Mouse (Mus musculus) skeletal muscle tissue, adult 2 months (tissue): ENCODE data around the gene Slc48a1.

Experiments
- DNase-seq: peaks from one replicate; pipeline ENCODE4 v3.0.0-alpha.2; 2012; ENCODE audit warnings: low read depth, low spot score

Gene Slc48a1

GRCm38 (mm10) chr15:97778311-97779098 is at the start of gene Slc48a1:
TSS of gene Slc48a1 (plus strand) at chr15:97778520.
- no peak for DNase-seq

DNA sequence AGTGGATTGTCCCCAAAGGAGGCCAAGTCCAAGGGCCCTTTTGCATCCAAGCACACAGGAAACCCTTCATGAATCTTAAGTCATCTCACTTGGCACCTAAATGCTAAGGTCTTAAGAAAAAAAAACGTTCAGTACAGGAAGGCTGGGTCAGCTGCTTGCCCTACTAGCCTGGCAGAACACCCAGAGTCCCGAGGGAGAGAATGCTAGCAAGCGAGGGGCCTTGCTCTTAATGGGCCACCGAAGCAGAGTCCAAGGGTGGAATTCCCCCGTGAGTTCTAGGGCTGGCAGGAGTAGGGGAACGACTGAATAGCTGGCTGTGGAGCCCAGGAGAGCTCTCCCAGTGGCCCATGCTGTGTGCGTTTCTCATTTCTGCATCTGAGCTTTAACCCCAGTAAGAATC is 49.5 kb upstream of the Slc48a1 start:
- peak; percentile 43 for DNase-seq

GRCm38 (mm10) chr15:97730365-97730764 is 48.0 kb upstream of the Slc48a1 start:
- DNase-seq, result no peak

GRCm38 (mm10) chr15:97731111-97731510 is 47.2 kb upstream of the Slc48a1 start, which contains the start of gene Endou:
TSS of gene Endou (minus strand) at chr15:97731339.
- no peak for DNase-seq

DNA sequence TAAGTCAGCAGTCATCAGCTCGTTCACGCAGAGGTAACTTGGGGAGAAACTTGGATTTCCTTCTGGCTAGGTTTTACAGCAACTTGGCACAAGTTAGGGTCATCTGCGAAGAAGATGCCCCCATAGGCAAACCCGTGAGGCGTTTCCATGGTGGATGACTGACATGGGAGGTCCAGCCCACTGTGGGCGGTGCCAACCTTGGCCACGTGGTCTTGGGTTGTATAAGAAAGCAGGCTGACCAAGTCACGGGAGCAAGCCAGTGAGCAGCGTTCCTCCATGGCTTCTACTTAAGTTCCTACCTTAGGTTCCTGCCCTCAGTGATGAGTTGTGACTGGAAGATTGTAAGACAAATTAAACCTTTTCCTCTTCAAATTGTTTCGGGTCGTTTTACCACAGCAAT is 46.3 kb upstream of the Slc48a1 start:
- no peak for DNase-seq

GRCm38 (mm10) chr15:97738923-97739322 is 39.4 kb upstream of the Slc48a1 start:
- DNase-seq, result no peak

DNA sequence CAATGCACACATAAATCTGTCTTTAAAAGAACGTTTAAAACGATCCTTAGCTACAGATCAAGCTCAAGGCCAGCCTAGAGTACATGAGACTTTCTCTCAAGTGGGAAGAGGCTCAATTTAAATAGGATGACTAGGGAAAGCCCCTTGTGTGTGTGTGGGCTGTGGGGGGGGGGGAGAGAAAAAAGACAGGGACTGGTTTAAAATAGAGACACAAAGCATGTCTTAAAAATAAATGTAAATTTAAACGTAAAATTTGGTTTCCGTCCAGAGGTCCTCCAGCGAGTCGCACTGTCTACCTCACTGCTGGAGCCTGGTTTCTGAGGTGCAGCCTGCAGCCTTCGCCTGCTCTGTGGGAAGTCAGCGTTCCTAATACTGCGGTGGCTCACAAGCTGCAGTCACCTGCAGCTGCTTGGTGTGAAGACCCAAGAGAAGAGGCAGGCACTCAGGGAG is 38.0 kb upstream of the Slc48a1 start:
- DNase-seq, result no peak

DNA sequence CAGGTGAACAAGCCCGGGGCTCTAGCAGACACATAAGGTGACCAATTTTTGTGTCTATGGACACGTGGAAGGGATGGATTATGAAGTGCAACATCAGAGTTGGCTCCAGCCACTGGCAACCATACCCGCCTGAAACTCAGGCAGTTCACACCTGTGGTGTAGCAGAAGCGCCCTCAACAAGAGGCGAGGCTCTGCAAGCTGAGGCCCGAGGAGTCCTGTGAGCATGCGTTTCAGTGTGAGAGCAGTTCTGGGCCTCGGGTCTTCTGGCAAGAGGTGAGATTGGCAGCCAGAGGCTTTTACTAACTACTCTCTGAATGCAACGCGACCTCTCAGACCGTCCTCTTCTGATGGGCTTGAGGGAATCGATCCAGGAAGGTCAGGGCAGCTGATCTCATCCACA is 36.7 kb upstream of the Slc48a1 start:
- no peak for DNase-seq

- peak; percentile 83 for DNase-seq
Observed at GRCm38 (mm10) chr15:97742074-97742473, 36.2 kb upstream of the Slc48a1 start.

DNA sequence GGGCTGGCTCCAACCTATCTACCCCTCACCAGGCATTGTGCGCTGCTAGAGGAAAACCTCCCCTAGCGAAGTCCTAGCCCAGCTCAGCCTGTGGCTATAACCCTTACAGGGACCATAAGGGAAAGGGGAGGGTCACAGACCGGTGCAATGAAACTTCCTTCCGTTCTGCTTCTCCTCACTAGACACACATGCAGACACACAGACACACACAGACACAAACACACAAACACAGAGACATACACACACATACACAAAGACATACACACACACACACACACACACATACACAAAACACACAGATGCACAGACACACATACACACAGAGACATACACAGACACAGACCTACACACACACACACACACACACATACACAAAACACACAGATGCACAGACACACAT is 35.7 kb upstream of the Slc48a1 start:
- no peak for DNase-seq

GRCm38 (mm10) chr15:97743210-97743609 is 35.1 kb upstream of the Slc48a1 start:
- DNase-seq, result no peak

GRCm38 (mm10) chr15:97743961-97744525 is 34.3 kb upstream of the Slc48a1 start:
- no peak for DNase-seq

- peak; percentile 55 for DNase-seq
Observed at GRCm38 (mm10) chr15:97744930-97745329, 33.4 kb upstream of the Slc48a1 start.

GRCm38 (mm10) chr15:97745331-97745730 is 33.0 kb upstream of the Slc48a1 start:
- DNase-seq, result peak; percentile 82

GRCm38 (mm10) chr15:97746278-97746677 is 32.0 kb upstream of the Slc48a1 start:
- DNase-seq, result no peak

DNA sequence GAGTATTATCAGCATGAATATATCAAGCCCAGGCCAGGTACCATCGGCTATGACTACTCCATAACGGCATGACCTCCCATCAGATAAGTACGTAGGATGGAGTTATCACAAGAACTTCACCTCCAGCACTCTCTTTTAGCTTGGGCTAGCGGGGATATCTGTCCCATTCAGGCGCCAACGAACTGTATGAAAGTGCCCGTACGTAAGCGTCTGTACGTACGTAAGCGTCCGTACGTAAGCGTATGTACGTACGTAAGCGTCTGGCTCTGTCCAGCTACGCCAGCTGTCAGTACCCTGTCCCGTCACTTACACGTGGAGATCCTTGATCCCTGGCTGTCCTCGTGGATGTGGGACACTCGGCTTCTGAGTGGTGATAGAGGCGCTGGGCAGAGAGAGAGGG is 31.6 kb upstream of the Slc48a1 start:
- DNase-seq, result no peak

DNA sequence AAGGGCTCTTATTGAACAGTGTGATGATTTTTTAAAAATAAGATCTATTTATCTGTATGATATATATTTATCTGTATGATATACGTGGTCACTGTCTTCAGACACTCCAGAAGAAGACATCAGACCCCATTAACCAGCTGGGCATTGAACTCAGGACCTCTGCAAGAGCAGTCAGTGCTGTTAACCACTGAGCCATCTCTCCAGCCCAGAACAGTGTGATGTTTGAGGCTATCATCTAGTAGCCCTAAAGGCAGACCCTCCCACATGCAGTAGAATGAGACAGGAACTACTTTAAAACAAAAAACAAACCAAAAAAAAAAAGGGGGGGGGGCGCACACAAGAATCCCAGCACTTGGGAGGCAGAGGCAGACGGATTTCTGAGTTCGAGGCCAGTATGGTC is 30.8 kb upstream of the Slc48a1 start:
- no peak for DNase-seq

- no peak for DNase-seq
Observed at GRCm38 (mm10) chr15:97748309-97748708, 30.0 kb upstream of the Slc48a1 start.

- DNase-seq, result no peak
Observed at GRCm38 (mm10) chr15:97748964-97749363, 29.4 kb upstream of the Slc48a1 start.

DNA sequence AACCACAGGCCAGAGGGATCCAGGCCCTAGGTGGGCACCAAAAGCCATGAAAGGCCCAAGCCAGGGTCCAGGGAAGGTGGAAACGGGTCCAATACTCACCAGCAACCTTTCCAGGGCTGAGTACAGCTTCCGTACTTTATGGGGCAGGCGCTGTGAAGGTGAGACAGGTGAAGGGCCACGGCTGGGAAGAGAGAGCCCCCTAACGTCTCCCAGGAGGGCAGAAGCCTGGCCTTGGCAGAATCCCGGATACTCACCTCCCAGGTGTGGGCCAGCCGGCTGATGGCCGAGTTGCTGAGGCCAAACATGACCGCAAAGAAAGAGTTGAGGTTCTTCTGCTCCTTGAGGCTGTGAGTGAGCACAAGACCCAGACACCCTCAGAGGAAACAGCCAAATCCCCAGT is 28.9 kb upstream of the Slc48a1 start:
- no peak for DNase-seq

- DNase-seq, result no peak
Observed at GRCm38 (mm10) chr15:97749841-97750240, 28.5 kb upstream of the Slc48a1 start.

GRCm38 (mm10) chr15:97750697-97751096 is 27.6 kb upstream of the Slc48a1 start:
- peak; percentile 62 for DNase-seq

DNA sequence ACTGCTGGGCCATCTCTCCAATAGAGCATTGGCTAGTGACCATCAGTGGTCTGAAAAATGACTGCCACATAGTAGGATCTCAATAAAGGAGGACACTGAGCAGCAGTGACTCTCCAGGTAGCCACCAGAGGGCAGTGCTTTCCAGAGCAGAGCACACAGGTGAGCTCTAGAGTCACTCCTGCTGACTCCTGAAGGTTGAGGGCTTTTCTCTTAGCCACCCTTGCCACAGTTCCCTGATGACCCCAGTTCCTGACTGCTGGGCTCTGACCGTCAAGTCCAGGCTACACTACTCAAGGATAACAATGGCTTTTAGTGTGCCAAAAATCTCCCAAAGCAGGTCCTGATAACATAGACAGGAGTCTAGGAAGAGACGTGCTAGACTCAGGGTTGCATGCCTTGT is 26.6 kb upstream of the Slc48a1 start:
- no peak for DNase-seq
